Mouse (Mus musculus) megakaryocyte, adult 5-6 weeks (primary cell): ENCODE measurements around the gene Gdpgp1. TPM values are rescaled to one million over a fixed set of nuclear protein-coding genes. Genes with fewer than 3 reads are reported as not detected.

Experiments used
- ATAC-seq: 2 replicates; pipeline ENCODE4 v1.8.0; 2016; ENCODE audit warnings: mild to moderate bottlenecking, inconsistent platforms; ENCODE audit not compliant: poor library complexity, severe bottlenecking
- total RNA-seq, 2 experiments: library from RNA; stranded (forward) in 1 of 2; stranded (reverse) in 1 of 2; fragments of 153-499, 151-499 nt in 1 of 2; fragments of 221-1000, 200-1000 nt in 1 of 2; gene quantifications; 2 replicates each; pipeline versions ENCODE4 v1.2.3 to v1.2.4; 2015 to 2017

Gdpgp1 gene
- total RNA-seq, 2 experiments from 2014 or later: 1.9 to 5.4 TPM

DNA sequence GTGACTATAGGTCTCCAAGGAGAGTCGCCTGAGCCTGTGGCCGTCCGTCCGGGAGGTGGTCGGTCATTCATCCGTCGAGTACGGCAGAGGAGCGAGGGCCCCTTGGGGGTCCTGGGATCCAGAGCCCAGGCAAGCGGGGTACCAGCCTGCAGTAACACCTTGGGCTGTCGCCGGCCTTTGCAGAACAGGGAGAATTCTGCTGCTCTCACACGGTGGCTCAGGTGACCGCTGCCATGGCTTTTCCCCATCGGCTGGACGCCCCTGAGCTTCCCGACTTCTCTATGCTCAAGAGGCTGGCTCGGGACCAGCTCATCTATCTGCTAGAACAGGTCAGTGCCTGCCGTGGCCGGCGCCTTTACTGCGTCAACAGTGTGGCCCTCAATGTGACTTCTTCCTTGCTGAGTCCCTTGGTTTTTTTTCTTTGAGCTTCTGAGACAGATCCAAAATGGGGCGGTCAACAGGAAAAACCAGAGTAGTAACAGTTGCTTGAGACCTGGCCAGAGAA, 37.1 kb downstream of the Gdpgp1 start:
- ATAC-seq: peak; percentile 27; the same call in 1 of the 2 replicates

DNA sequence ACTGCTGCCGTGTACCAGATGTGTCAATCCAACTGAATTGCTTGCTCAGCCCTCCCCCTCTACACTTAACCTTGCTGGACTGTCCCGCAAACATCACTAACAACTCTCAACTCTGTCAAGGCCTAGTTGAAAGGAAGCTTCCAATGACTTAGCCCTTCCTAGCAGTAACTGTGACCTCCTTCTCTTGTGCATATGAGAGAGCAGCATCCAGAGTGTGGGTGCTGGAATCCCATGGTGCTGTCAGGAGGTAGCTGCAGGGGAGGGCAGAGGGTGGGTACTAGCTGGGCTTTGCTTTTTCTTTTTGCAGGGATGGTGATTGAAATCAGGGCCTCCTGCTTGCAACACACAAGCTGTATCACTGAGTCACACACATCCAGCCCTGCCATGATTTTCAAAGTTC, 40.8 kb downstream of the Gdpgp1 start:
- no peak for ATAC-seq

DNA sequence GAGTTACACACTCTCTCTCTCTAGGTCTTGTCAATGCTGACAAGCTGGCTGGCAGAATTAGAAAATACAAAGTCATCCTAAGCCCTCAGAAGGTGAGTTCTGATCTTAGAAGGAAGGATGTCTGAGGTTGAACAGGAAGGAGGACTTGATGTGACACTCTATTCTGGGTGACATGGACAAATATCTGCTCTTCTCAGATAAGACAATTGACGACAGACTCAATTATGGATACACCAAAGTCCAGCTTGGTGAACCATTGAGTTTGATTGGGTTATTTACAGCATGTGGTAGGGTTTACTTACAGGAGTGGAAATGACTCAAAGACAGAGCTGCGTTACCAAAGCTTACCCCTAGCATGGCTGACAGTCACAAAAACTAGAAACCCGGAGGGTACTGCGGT, 43.7 kb downstream of the Gdpgp1 start:
- ATAC-seq: no peak

DNA sequence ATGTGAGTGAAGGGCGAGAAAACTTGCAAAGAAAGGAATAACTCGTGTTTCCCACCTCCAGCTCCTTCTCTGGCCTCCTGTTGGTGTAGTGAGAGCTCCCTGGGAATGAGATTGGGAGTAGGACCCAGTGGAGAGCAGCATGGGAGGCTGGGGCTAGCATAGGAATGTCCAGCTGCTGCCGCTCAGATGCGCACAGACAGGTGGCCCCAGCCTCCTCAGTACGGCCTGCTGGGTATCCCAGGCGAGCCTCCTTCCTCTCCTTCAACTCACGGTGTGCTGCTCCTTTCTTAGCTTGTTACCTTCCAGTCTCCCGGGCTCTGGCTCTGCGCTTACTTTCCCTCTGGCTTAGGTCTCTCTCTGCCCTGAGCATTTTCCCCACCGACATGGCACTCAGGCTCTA, 47.4 kb downstream of the Gdpgp1 start:
- ATAC-seq: no peak

DNA sequence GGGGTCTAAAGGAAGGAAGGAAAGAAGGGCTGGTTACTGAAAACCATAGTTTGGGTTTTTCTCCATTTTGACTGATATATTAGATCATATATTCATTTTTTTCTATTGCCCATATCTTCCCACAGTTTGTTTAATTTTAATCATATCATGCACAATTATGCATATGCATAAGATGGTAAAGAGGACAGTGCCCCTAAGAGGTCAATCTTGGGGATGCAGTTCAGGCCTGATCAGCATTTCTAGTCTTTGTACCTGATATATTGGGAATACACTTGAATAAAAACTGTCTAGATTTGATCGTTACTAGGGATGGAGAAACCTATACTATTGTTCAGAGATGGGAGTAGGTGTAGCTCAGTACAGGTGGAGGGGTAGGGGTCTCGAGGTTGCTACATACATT, 48.3 kb downstream of the Gdpgp1 start:
- no peak for ATAC-seq

DNA sequence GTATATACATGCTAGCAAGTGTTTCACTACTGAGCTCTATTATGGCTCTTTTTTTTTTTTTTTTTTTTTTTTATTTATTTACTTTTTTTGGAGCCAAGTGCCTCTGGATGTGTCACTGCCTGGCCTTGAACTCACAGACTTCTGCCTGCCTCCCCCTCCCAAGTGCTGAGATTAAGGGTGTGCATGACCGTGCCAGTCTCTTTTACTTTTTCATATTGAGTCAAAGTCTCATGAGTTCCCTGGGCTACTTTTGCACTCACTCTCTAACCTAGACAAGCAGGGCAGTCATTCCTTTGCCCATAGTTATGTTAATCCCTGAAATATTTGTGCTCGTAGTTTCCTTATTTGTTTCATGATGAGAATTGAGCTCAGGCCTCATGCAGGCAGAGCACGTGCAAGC, 49.0 kb downstream of the Gdpgp1 start:
- ATAC-seq: no peak

DNA sequence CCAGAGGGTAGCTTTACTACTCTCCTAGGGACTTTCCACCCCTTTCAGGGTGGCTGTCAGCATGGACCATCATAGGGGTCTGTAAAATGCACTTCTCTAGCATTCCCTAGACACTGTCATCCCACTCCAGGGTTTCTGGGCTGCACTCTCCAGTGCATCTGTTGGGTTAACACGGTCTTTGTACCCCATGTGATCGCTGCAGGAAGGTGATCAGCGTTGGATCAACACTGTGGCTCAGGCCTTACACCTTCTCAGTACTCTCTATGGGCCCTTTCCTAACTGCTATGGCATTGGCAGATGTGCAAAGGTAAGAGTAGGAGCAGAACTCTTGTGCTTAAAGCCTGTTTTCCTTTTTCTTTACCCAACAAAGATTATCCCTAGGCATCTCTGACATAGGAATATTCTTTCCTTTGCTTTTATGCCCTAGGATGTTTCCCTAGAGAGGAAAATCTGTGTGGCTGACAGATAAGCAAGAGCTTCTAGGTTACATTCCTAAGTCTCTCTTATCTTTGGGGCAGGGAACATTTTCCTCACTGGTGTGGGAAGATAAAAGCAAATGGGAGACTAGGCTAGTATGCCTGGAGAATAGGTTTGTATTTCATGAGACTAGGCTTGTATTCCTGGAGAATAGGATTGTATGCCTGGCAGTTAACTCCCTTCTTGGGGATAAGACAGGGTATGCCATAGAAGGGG, 50.7 kb downstream of the Gdpgp1 start:
- no peak for ATAC-seq

DNA sequence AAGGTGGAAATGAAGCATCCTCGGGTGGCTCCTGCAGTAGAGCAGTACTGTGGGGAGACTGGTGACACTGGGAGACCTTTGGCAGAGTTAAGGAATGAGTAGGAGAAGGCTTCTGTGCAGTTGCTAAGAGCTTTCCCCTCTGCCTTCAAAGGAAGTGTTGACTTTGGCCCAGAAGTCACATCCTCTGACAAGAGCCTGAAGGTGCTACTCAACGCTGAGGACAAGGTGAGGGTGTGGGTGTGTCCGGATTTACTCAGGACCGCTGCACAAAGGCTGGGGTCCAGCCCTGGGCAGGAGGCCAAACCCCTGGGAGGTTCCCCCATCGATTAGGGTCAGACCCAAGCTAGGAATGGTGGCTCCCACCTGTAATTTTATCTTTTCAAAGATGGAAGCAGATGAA, 51.7 kb downstream of the Gdpgp1 start:
- no peak for ATAC-seq

DNA sequence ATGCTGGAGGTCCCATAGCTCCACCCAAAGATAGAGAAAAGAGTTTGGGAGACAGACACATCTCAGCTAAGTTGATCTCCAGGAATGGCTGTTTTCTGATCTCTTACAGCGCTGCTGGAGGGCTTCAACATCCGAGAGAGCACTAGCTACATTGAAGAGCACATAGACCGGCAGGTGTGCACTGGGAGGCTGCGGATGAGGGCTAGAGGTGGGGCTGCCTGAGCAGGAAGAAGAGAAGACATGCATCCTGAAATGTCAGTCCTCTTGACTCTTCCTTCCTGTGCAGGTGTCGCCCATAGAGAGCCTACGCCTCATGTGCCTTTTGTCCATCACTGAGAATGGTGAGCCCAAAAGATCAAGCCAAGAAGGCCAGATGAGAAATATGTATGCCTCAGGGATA, 53.1 kb downstream of the Gdpgp1 start:
- no peak for ATAC-seq

DNA sequence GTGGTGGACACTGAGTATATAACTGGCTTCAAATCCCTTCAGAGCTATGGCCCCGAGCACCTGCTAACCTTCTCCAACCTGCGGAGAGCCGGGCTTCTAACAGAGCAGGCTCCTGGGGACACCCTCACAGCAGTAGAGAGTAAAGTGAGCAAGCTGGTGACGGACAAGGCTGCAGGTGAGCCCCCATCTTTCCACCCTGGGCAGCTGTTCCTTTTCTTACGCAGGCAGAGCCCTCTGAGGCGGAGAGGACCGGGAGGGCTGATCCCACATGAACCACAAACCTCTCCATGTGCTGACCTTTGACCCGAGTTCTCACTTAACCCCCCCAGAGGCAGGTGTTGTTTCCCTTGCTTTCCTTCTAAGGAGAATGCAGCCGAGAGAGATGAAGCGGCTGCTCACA, 55.1 kb downstream of the Gdpgp1 start:
- no peak for ATAC-seq

Other genes with a start within 250 kb of the Gdpgp1 start
- 59.1 and 66.2 TPM in 2 replicates for gene Zfp710, start 208.1 kb upstream of the Gdpgp1 start, total RNA-seq (2015)
- 73.8 and 90.1 TPM in 2 replicates for gene Zfp710, start 208.1 kb upstream of the Gdpgp1 start, total RNA-seq (2017)
- 74.9 and 77.7 TPM in 2 replicates for gene Idh2, start 117.5 kb upstream of the Gdpgp1 start, total RNA-seq (2015)
- gene Idh2, start 117.5 kb upstream of the Gdpgp1 start, total RNA-seq (2017): 85.5 and 90.4 TPM in 2 replicates
- 10.1 and 13.7 TPM in 2 replicates for gene Sema4b, start 46.0 kb upstream of the Gdpgp1 start, total RNA-seq (2015)
- gene Sema4b, start 46.0 kb upstream of the Gdpgp1 start, total RNA-seq (2017): 10.5 and 11.1 TPM in 2 replicates
- 107 and 134 TPM in 2 replicates for gene Cib1, start 52 bp upstream of the Gdpgp1 start, total RNA-seq (2015)
- gene Cib1, start 52 bp upstream of the Gdpgp1 start, total RNA-seq (2017): 86.5 and 98.1 TPM in 2 replicates
- 0.07 TPM in 1 of 2 replicates, not detected in the other for gene Ttll13, start 13.5 kb downstream of the Gdpgp1 start, total RNA-seq (2015)
- gene Ttll13, start 13.5 kb downstream of the Gdpgp1 start, total RNA-seq (2017): 0.12 TPM in 1 of 2 replicates, not detected in the other
- gene Ngrn, start 28.4 kb downstream of the Gdpgp1 start, total RNA-seq (2015): 24.8 and 28.1 TPM in 2 replicates
- 21.4 and 21.8 TPM in 2 replicates for gene Ngrn, start 28.4 kb downstream of the Gdpgp1 start, total RNA-seq (2017)
- 15.1 and 31.9 TPM in 2 replicates for gene Vps33b, start 36.8 kb downstream of the Gdpgp1 start, total RNA-seq (2015)
- gene Vps33b, start 36.8 kb downstream of the Gdpgp1 start, total RNA-seq (2017): 23.1 and 29.8 TPM in 2 replicates
- gene Prc1, start 61.6 kb downstream of the Gdpgp1 start, total RNA-seq (2015): 151 and 153 TPM in 2 replicates
- 210 and 224 TPM in 2 replicates for gene Prc1, start 61.6 kb downstream of the Gdpgp1 start, total RNA-seq (2017)
- gene Rccd1, start 91.6 kb downstream of the Gdpgp1 start, total RNA-seq (2015): 2.6 and 4.2 TPM in 2 replicates
- gene Rccd1, start 91.6 kb downstream of the Gdpgp1 start, total RNA-seq (2017): 7.3 and 10.3 TPM in 2 replicates
- gene Unc45a, start 108.1 kb downstream of the Gdpgp1 start, total RNA-seq (2015): 4.1 and 4.7 TPM in 2 replicates
- 7.2 and 13.0 TPM in 2 replicates for gene Unc45a, start 108.1 kb downstream of the Gdpgp1 start, total RNA-seq (2017)
- 6.7 and 8.5 TPM in 2 replicates for gene Hddc3, start 110.2 kb downstream of the Gdpgp1 start, total RNA-seq (2015)
- gene Hddc3, start 110.2 kb downstream of the Gdpgp1 start, total RNA-seq (2017): 6.1 and 11.1 TPM in 2 replicates
- gene Man2a2, start 138.5 kb downstream of the Gdpgp1 start, total RNA-seq (2015): 23.3 and 25.3 TPM in 2 replicates
- gene Man2a2, start 138.5 kb downstream of the Gdpgp1 start, total RNA-seq (2017): 27.8 and 39.5 TPM in 2 replicates
- gene Fes, start 155.1 kb downstream of the Gdpgp1 start, total RNA-seq (2015): 260 and 265 TPM in 2 replicates
- 252 and 267 TPM in 2 replicates for gene Fes, start 155.1 kb downstream of the Gdpgp1 start, total RNA-seq (2017)
- gene Furin, start 172.6 kb downstream of the Gdpgp1 start, total RNA-seq (2015): 28.0 and 34.1 TPM in 2 replicates
- 13.8 and 21.3 TPM in 2 replicates for gene Furin, start 172.6 kb downstream of the Gdpgp1 start, total RNA-seq (2017)